Mouse (Mus musculus) E14TG2a.4 (cell line): ENCODE measurements at regions not wholly inside any gene's neighbourhood (a gene's known extent, or its start where the extent isn't known, plus 50 kb on each side); places are given as distances from the start of the nearest gene placed in this dataset.

ENCODE experiments used
- CTCF ChIP-seq: conservative IDR thresholded peaks from 2 replicates; pipeline ENCODE4 v1.5.1; 2014; ENCODE audit warnings: low read length
- NANOG ChIP-seq: IDR thresholded peaks from 2 replicates; pipeline ENCODE4 v1.6.1; 2014; ENCODE audit warnings: borderline replicate concordance, low read length, mixed read lengths
- POU5F1 ChIP-seq: IDR thresholded peaks from 2 replicates; pipeline ENCODE4 v1.6.1; 2014; ENCODE audit warnings: low read length, borderline replicate concordance

DNA sequence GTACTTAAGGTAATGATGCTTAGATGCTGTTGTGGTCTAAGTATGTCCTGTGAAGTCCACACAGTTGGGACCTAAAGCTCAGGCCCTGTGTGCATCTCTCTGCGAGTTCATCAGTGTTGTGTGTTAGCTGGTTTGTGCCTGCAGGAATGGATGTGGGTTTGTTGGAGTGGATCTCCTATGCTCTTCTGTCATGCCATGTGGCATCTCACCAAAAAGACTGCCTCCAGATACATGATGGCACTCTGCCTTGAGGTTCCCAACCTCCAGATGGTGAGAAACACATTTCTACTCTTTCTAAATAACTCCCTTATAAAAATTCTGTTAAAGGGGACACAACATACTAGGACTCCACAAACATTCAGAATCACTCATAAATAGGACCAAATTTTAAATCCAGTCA is 117.3 kb upstream of the Nbea start:
- TF ChIP-seq CTCF (no peak), POU5F1 (no peak), NANOG (no peak)
